Mouse (Mus musculus) embryonic facial prominence, embryonic 14.5 days (tissue): ENCODE data around the gene Zbtb7b. TPM values are rescaled to one million over a fixed set of nuclear protein-coding genes. Genes with fewer than 3 reads are reported as not detected.
A peak's percentile ranks its signal among the peaks of the same experiment; 100 is the strongest.

Experiments used
- ATAC-seq: fragments of 200-750 bp; cut with Nextera tagmentation; 2 replicates; pipeline ENCODE4 v1.8.0; 2017; ENCODE audit warnings: low read depth, moderate number of reproducible peaks, moderate TSS enrichment
- DNase-seq: peaks from one replicate; pipeline ENCODE4 v3.0.0-alpha.2; 2015; ENCODE audit warnings: low spot score
- H3K27ac ChIP-seq: fragments of 300-500 bp; sonication (generic); replicated peaks from 2 replicates; pipeline ENCODE4 v1.5.1; 2014; ENCODE audit warnings: low read depth, mild to moderate bottlenecking, low read length, moderate library complexity
- H3K27me3 ChIP-seq: fragments of 300-500 bp; sonication (generic); replicated peaks from 2 replicates; pipeline ENCODE4 v1.6.1; 2014; ENCODE audit warnings: low read length; ENCODE audit not compliant: control insufficient read depth, insufficient read depth
- H3K36me3 ChIP-seq: fragments of 300-500 bp; sonication (generic); 2 replicates; pipeline ENCODE4 v1.6.1; 2014; ENCODE audit warnings: low read length, mixed read lengths; ENCODE audit not compliant: control insufficient read depth, insufficient read depth
- H3K4me1 ChIP-seq: fragments of 300-500 bp; sonication (generic); 2 replicates; pipeline ENCODE4 v1.6.1; 2014; ENCODE audit warnings: antibody characterized with exemption, low read length; ENCODE audit not compliant: control insufficient read depth, insufficient read depth
- H3K4me2 ChIP-seq: fragments of 300-500 bp; sonication (generic); 2 replicates; pipeline ENCODE4 v1.6.1; 2014; ENCODE audit warnings: low read depth, mild to moderate bottlenecking, low read length, moderate library complexity, mixed read lengths
- H3K4me3 ChIP-seq: fragments of 300-500 bp; sonication (generic); 2 replicates; pipeline ENCODE4 v1.5.1; 2014; ENCODE audit warnings: low read depth, mild to moderate bottlenecking, low read length
- H3K9ac ChIP-seq: fragments of 300-500 bp; sonication (generic); 2 replicates; pipeline ENCODE4 v1.6.1; 2014; ENCODE audit warnings: low read depth, mild to moderate bottlenecking, low read length, moderate library complexity, mixed read lengths
- H3K9me3 ChIP-seq: fragments of 300-500 bp; sonication (generic); 2 replicates; pipeline ENCODE4 v1.6.1; 2016; ENCODE audit warnings: low read length; ENCODE audit not compliant: control insufficient read depth
- WGBS: fragments of 180-500 bp; shearing (Covaris S2); extraction: QIAGEN DNeasy Blood & Tissue Kit; methylation state at CpG from one replicate; pipeline ENCODE4 v1.1.7; 2014; 5-methylcytosine and 5-hydroxymethylcytosine counted together
- polyA plus RNA-seq: library from polyadenylated mRNA; unstranded; fragments of >200 nt; fragmentation: Nextera tagmentation; extraction: Ambion mirVana; gene quantifications from 2 replicates; pipeline ENCODE4 v1.2.1, GENCODE M21; 2014

The Zbtb7b gene
- polyA plus RNA-seq, 1 experiment from 2014 or later = 3.6 TPM

GRCm38 (mm10) chr3:89390699-89391662 is 3.6 kb downstream of the Zbtb7b start:
- H3K27ac ChIP-seq = peak overlapping the region; percentile 66; the same call in 1 of the 2 replicates

DNA sequence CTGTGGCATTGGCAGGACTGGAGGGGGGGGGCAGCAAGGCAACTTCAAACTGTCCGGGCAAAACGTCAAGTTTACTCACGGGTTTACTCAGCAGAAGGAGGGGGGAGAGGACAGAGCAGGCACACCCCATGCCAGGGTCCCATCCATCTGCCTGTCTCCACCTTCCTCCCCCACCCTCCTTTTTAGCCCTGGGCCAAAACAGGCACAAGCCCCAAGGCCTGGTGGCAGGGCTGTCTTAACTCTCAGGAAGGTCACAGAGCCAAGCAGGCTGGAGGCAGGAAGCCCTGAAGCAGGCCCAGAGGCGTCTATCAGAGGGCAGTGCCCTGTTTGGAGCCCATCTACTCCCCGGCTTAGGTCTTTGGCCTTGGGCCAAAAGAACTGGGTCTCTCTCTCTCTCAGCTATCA is 4.5 kb downstream of the Zbtb7b start:
- peak overlapping the region; percentile 91 for H3K4me2 ChIP-seq
- H3K27ac ChIP-seq = no peak overlapping the region
- no peaks in the 10 kb centered on the region for H3K36me3 ChIP-seq
- no peak overlapping the region for H3K4me3 ChIP-seq
- H3K9ac ChIP-seq = no peak overlapping the region
- DNase-seq (no peak), ATAC-seq (no peak)
- H3K9me3 ChIP-seq = no peaks in the 10 kb centered on the region
- WGBS = 39% methylated on average over 3 of the region's 5 CpGs
- H3K27me3 ChIP-seq = peaks cover 14% of the 10 kb centered on the region
- H3K4me1 ChIP-seq = peaks cover 39% of the 10 kb centered on the region

More at GRCm38 (mm10) chr3:89390699-89391662, 3.6 kb downstream of the Zbtb7b start:
- Histone ChIP-seq H3K4me3 (peak overlapping the region; percentile 49), H3K36me3 (no peaks in the 10 kb centered on the region), H3K9me3 (no peaks in the 10 kb centered on the region), H3K4me1 (peaks cover 41% of the 10 kb centered on the region), H3K27me3 (peaks cover 14% of the 10 kb centered on the region), H3K9ac (peak overlapping the region; percentile 66), H3K4me2 (peak overlapping the region; percentile 91)
- WGBS = 14% methylated on average over 19 of the region's 19 CpGs
- DNase-seq (no peak), ATAC-seq (no peak; the same call in 1 of the 2 replicates)

DNA sequence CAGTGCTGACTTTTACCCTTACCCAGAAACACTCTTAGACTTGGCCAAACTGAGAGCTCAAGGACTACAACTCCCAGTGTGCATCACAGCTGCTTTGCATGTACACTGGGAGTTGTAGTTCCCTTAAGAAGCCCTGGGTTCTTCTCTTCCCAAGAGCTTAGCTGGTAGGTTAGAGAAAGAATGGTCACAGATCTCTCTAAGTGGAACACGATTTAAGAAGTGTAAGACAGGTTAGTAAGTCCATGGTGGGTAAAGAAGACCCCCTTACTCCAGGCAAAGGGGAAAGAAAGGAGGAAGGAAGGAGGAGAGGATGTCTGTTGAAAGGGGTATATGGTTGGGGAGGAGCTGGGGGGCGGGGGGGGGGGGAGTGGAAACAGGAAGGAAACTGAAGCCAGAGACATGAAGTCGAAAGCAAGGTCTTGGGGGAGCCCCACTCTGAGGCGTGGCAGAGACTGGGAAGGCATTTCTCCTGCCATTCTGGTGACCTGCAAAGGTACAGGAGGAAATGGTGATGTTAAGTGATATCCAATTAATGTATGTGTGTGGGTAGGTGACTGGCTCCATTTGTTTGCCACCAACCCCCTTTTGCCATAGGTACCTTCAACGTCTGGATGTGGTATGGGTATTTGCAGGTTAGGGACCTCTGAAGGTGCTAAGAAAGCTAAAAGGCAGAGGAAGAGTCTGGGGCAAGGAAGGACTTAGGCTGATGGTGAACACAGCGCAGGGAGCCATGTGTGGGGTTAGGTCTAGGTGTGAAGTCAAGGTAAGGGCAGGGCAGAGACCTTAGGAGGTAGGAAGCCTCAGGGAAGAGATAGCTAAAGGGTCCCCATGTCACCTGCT is 5.5 kb downstream of the Zbtb7b start:
- H3K4me1 ChIP-seq = peaks cover 33% of the 10 kb centered on the region

DNA sequence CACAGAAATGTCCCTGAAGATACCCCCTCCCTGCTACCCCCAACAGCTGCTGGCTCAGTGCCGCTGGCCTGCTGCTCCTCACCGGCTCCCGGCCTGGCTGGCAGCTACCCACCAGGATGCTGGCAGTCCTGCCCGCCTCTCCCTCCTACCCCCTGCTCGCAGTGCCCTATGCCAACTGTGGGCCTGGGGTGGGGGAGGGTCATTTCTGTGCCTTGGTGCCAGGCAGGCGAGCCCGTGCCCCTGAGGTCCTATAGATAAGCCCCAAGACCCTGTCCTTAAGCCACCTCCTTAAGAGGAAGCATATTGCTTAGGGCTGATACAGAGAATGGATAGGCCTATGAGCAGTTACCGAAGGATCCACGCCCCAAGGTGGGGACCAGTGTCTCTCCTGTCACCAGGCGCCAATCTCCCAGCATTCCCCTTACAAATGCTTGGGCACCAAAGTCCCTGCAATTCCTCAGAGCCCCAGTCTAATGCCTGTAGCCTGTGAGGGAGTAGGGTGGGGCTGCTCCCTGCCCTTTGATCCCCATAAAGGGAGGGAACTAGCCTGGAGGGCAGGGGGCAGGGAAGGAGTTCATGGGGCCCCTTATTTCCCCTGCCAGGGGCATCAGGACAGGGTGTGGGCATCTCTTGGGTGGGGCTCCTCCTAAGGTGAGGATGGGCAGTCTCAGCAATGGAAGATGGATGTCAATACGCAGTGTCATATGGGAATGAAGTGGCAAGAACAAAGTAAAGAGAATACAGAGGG is 6.3 kb downstream of the Zbtb7b start:
- no peak overlapping the region; the same call in 1 of the 2 replicates for H3K4me2 ChIP-seq
- no peaks in the 10 kb centered on the region for H3K36me3 ChIP-seq
- DNase-seq = no peak
- H3K4me3 ChIP-seq = no peak overlapping the region
- H3K4me1 ChIP-seq = peaks cover 33% of the 10 kb centered on the region
- WGBS = 80% methylated on average over 11 of the region's 11 CpGs
- H3K27ac ChIP-seq = no peak overlapping the region
- H3K27me3 ChIP-seq = peaks cover 14% of the 10 kb centered on the region
- H3K9me3 ChIP-seq = no peaks in the 10 kb centered on the region
- H3K9ac ChIP-seq = no peak overlapping the region
- ATAC-seq = no peak

More for the DNA sequence above, 5.5 kb downstream of the Zbtb7b start:
- no peak overlapping the region for H3K27ac ChIP-seq
- 50% methylated on average over 5 of the region's 6 CpGs for WGBS
- no peaks in the 10 kb centered on the region for H3K36me3 ChIP-seq
- no peak overlapping the region for H3K4me3 ChIP-seq
- H3K4me2 ChIP-seq = no peak overlapping the region
- H3K9ac ChIP-seq = no peak overlapping the region
- H3K27me3 ChIP-seq = peaks cover 14% of the 10 kb centered on the region
- no peaks in the 10 kb centered on the region for H3K9me3 ChIP-seq
- ATAC-seq = no peak
- peak; percentile 71 for DNase-seq

DNA sequence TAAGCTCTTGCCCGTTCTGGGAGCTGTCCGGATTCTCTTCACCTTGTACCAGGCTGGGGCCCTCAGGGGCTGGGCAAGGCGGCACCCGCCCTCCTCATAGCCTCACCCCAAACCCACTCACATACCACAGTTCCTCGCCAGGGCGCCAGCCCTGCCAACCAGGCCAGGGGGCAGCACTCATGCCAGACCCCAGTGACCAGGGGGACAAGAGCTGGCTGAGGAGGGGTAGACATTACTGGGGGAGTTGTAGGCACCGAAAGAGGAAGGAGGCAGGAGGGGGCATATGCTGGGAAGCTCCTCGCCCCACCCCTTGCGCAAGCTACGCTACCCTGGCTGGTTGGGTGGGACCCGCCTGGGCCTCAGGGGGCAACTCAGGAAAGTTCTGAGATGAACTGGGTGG is 6.9 kb downstream of the Zbtb7b start:
- 72% methylated on average over 11 of the region's 11 CpGs for WGBS
- Histone ChIP-seq H3K9me3 (no peaks in the 10 kb centered on the region), H3K4me2 (peak overlapping the region; percentile 3; the same call in 1 of the 2 replicates), H3K27me3 (peaks cover 11% of the 10 kb centered on the region), H3K27ac (no peak overlapping the region), H3K4me1 (peaks cover 30% of the 10 kb centered on the region), H3K36me3 (no peaks in the 10 kb centered on the region), H3K4me3 (no peak overlapping the region), H3K9ac (peak overlapping the region; percentile 42; the same call in 1 of the 2 replicates)
- ATAC-seq (no peak), DNase-seq (no peak)

GRCm38 (mm10) chr3:89386438-89387420 is 7.8 kb downstream of the Zbtb7b start:
- Histone ChIP-seq H3K27me3 (peaks cover 2% of the 10 kb centered on the region), H3K4me3 (no peak overlapping the region), H3K9ac (0 out of 2 replicates have a peak overlapping the region, but pooled peaks have one; percentile 14), H3K36me3 (no peaks in the 10 kb centered on the region), H3K9me3 (no peaks in the 10 kb centered on the region), H3K4me1 (peaks cover 24% of the 10 kb centered on the region), H3K4me2 (0 out of 2 replicates have a peak overlapping the region, but pooled peaks have one; percentile 26), H3K27ac (no peak overlapping the region)
- no peak for ATAC-seq
- WGBS = 46% methylated on average over 15 of the region's 17 CpGs
- DNase-seq = no peak

DNA sequence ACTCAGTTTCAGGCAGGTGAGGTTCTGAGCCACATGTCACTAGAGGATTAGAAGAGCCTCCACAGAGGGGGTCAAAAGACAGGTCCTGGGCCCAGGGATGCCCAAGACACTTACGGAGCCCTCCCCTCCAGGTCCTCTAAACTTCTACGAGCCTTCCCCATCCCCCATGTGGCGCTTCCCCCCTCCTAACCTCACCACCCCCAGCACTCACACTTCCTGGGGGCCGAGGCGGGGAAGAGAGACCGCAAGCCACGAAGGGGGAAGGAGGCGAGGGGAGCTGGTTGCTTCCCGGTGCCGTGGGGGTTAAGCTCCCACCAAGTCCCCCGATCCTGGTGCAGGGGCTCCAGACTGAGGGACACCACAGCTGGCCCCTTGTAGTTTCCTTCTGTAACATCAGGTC is 9.1 kb downstream of the Zbtb7b start:
- Histone ChIP-seq H3K27me3 (no peaks in the 10 kb centered on the region), H3K9ac (0 out of 2 replicates have a peak overlapping the region, but pooled peaks have one; percentile 1), H3K9me3 (no peaks in the 10 kb centered on the region), H3K27ac (no peak overlapping the region; the same call in 1 of the 2 replicates), H3K36me3 (no peaks in the 10 kb centered on the region), H3K4me3 (no peak overlapping the region), H3K4me1 (peaks cover 13% of the 10 kb centered on the region; the same call in 1 of the 2 replicates), H3K4me2 (no peak overlapping the region)
- ATAC-seq (no peak), DNase-seq (no peak)
- 36% methylated on average over 8 of the region's 11 CpGs for WGBS
